Mouse (Mus musculus) urinary bladder, postnatal 25 days (tissue): ENCODE data around the gene Aebp2.
"Not testable (repeated sequence)": the region's sequence is repeated elsewhere in the genome, so short reads cannot be mapped to it uniquely, and the experiment has no call there.

Source experiments
- DNase-seq: peaks from one replicate; pipeline ENCODE4 v3.0.0; 2022; ENCODE audit warnings: low spot score

The Aebp2 gene

GRCm38 (mm10) chr6:140651923-140652322 is 29.5 kb downstream of the Aebp2 start:
- no peak for DNase-seq

- DNase-seq: no peak
These were observed 33.0 kb downstream of the Aebp2 start for GRCm38 (mm10) chr6:140655451-140655850.

DNA sequence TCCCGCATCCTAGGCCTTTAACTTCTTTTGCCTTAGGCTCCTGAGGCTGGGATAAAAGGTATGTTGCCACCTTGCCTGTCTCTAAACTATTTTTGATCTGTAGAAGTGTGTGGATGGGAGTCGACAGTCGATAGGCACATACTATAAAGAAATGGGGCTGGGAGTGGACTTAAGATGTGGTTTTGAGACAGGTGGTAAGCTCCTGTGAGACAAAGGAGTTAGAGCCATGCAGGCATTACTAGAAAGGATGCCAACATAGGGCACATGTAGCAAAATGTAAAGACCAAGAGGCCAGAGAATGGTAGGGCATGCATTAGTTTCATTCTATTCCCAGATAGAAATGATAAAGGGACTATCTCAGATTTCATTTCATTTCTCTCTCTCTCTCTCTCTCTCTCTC is 34.5 kb downstream of the Aebp2 start:
- no peak for DNase-seq

DNA sequence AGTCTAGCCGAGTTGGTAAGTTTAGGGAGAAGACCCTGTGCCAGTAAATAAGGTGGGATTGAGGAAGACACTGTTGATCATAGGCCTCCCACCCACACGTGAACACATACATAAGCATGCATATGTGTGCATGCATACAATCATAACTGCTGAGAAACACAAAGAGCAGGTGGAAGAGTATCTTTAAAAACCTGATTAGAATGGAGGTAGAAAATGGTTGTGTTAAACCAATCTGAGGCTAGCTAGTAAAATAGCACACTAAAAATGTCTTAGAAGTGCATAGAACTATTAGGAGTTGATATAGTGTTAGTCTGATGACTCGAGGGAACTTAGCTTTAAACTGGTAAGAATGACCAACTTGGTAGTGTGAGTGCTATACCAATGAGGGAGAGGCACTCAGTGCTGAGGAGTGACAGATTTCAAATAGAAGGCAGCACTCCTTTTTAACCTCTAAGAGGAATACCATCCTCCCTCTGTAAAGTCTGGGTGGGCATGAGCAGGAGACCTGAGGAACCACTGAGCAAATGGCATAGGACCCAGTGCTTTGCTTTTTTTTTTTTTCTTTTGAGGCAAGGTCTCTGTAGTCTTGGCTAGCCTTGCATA is 35.6 kb downstream of the Aebp2 start:
- DNase-seq: no peak

GRCm38 (mm10) chr6:140661111-140661510 is 38.6 kb downstream of the Aebp2 start:
- DNase-seq: no peak

GRCm38 (mm10) chr6:140661777-140662176 is 39.3 kb downstream of the Aebp2 start:
- no peak for DNase-seq

GRCm38 (mm10) chr6:140662290-140662689 is 39.8 kb downstream of the Aebp2 start:
- DNase-seq: no peak

DNA sequence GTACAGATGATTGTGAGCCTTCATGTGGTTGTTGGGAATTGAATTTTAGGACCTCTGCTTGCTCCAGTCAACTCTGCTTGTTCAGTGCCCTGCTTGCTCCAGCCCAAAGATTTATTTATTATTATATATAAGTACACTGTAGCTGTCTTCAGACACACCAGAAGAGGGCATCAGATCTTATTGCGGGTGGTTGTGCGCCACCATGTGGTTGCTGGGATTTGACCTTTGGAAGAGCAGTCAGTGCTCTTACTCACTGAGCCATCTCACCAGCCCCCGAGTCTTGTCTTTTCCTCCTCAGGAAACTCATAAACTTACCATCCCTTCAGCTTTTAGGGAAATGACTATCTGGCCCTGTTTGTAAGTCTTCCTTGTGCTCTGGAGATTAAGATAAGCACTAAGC is 40.2 kb downstream of the Aebp2 start:
- DNase-seq: not testable (repeated sequence)

GRCm38 (mm10) chr6:140664611-140665010 is 42.1 kb downstream of the Aebp2 start:
- DNase-seq: no peak

GRCm38 (mm10) chr6:140666486-140667240 is 44.2 kb downstream of the Aebp2 start:
- no peak for DNase-seq

DNA sequence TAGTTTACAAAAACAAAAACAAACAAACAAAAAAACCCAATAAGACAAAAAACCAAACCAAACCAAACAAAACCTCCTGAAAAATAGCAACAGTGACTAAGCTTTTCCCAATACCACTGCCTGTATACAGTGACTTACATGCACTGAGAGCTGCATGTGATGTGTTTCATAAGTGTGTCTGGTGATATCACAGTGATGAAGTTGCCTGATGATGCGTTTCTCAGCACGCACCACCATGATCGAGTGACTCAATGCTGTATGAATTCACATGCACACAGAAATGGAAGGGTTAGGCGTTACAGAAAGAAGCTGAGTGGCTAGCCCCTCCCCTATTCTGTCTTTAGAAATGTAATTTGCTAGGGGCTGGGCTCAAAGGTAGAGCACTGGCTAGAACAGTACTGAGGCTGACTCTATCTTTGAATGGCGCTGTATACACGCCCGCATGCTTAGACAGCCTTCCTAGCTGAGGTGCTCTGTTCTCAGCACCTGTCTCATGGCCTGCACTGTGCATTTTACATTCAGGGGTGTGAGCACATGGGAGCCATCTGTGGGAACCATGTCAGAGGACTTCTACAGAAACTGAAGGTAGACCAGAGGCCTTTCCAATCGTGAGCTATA is 44.9 kb downstream of the Aebp2 start:
- DNase-seq: no peak

- DNase-seq: no peak
These were observed 52.0 kb downstream of the Aebp2 start for GRCm38 (mm10) chr6:140674414-140674813.

- no peak for DNase-seq
These were observed 53.6 kb downstream of the Aebp2 start for GRCm38 (mm10) chr6:140676094-140676493.

GRCm38 (mm10) chr6:140677041-140677440 is 54.6 kb downstream of the Aebp2 start:
- no peak for DNase-seq

DNA sequence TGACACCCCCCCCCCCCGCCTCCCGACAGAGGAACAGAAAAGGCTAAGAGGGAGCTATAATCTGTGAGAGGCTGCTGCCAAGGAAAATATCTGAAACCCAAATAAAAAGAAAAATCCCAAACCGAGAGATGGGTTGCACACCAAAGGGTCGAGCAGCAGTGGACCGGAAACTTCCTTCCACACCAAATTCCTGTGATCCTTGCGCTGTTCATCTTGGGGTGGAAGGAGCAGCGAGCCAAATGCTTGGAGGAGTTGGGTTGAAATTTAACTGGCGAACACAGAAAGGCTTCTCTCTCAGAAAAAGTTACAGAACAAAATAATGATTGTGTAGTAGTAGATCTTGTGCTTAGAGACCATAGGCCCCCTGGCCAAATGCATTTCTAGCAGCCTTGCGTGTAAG is 55.5 kb downstream of the Aebp2 start:
- no peak for DNase-seq

- DNase-seq: no peak
These were observed 56.3 kb downstream of the Aebp2 start for GRCm38 (mm10) chr6:140678658-140679271.

GRCm38 (mm10) chr6:140680713-140681112 is 58.2 kb downstream of the Aebp2 start:
- DNase-seq: no peak

DNA sequence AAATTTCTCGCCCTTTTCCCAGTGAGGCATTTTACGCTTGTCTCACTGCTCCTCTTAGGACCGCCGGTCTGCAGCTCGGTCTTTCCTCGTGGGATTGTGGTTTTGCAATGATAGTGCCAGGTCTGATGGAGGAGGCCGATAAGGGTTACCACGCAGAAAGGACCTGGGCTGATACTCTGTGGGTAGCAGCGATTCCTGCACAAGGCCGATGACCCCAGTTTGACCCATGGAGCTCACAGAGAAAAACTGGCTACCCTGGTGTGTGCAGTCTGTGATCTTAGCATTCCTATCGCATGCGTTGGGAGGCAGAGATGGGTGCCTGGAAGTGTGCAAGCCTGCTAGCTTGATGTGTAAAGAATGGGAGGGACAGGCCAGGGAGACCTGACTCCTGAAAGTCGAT is 60.4 kb downstream of the Aebp2 start:
- DNase-seq: no peak

GRCm38 (mm10) chr6:140684403-140684802 is 61.9 kb downstream of the Aebp2 start:
- DNase-seq: no peak

GRCm38 (mm10) chr6:140689617-140690404 is 67.3 kb downstream of the Aebp2 start:
- DNase-seq: no peak

DNA sequence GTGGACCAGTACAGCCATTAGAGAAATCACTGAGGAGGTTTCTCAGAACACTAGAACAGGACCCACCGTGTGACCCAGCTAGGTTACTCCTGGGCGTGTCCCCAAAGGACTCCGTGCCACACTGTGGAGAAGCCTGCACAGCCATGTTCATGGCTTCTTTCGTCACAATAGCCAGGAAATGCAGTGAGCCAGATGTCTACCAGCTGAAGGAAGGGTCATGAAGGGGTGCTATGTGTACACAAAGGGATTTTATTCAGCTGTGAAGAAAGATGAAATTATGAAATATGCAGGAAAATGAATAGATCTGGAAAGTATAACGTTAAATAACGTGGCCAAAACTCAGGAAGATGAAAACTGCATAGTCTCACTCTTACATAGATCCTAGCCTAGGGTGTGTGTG is 69.7 kb downstream of the Aebp2 start:
- DNase-seq: no peak
